Mouse (Mus musculus) limb, embryonic 14.5 days (tissue): ENCODE measurements around the gene Map6. TPM values are rescaled to one million over a fixed set of nuclear protein-coding genes. Genes with fewer than 3 reads are reported as not detected.

Experiments used
- ATAC-seq: fragments of 200-750 bp; cut with Nextera tagmentation; 2 replicates; pipeline ENCODE4 v1.8.0; 2017; ENCODE audit warnings: low read depth, moderate number of reproducible peaks, moderate TSS enrichment; ENCODE audit not compliant: low FRiP score
- DNase-seq: peaks from one replicate; pipeline ENCODE4 v3.0.0-alpha.2; 2015; ENCODE audit warnings: low spot score
- H3K27ac ChIP-seq: fragments of 300-500 bp; sonication (generic); replicated peaks from 2 replicates; pipeline ENCODE4 v1.5.1; 2014; ENCODE audit warnings: low read depth, mild to moderate bottlenecking, low read length, moderate library complexity, mixed read lengths
- H3K27me3 ChIP-seq: fragments of 300-500 bp; sonication (generic); 2 replicates; pipeline ENCODE4 v1.6.1; 2014; ENCODE audit warnings: low read length, mixed read lengths; ENCODE audit not compliant: control insufficient read depth, insufficient read depth
- H3K36me3 ChIP-seq: fragments of 300-500 bp; sonication (generic); 2 replicates; pipeline ENCODE4 v1.6.1; 2014; ENCODE audit warnings: mild to moderate bottlenecking, low read length, moderate library complexity, mixed read lengths; ENCODE audit not compliant: control insufficient read depth, insufficient read depth
- H3K4me1 ChIP-seq: fragments of 300-500 bp; sonication (generic); 2 replicates; pipeline ENCODE4 v1.6.1; 2014; ENCODE audit warnings: antibody characterized with exemption, low read length, mixed read lengths; ENCODE audit not compliant: control insufficient read depth, insufficient read depth
- H3K4me2 ChIP-seq: fragments of 300-500 bp; sonication (generic); replicated peaks from 2 replicates; pipeline ENCODE4 v1.6.1; 2014; ENCODE audit warnings: low read depth, mild to moderate bottlenecking, low read length, moderate library complexity; ENCODE audit not compliant: severe bottlenecking
- H3K4me3 ChIP-seq: fragments of 300-500 bp; sonication (generic); replicated peaks from 2 replicates; pipeline ENCODE4 v1.5.1; 2014; ENCODE audit warnings: low read length
- H3K9ac ChIP-seq: fragments of 300-500 bp; sonication (generic); 2 replicates; pipeline ENCODE4 v1.6.1; 2014; ENCODE audit warnings: mild to moderate bottlenecking, low read depth, low read length, moderate library complexity; ENCODE audit not compliant: severe bottlenecking
- H3K9me3 ChIP-seq: fragments of 300-500 bp; sonication (generic); 2 replicates; pipeline ENCODE4 v1.6.1; 2016; ENCODE audit warnings: low read length; ENCODE audit not compliant: control insufficient read depth
- POLR2A ChIP-seq: fragments of 200-500 bp; IDR thresholded peaks from 2 replicates; pipeline ENCODE4 v1.8.0; 2012; ENCODE audit warnings: inconsistent platforms, mild to moderate bottlenecking, moderate library complexity, borderline replicate concordance; ENCODE audit not compliant: insufficient read depth, insufficient read length; ENCODE audit errors: extremely low read depth
- WGBS: fragments of 180-500 bp; shearing (Covaris S2); extraction: QIAGEN DNeasy Blood & Tissue Kit; methylation state at CpG from one replicate; pipeline ENCODE4 v1.1.7; 2014; 5-methylcytosine and 5-hydroxymethylcytosine counted together
- polyA plus RNA-seq, 2 experiments: library from polyadenylated mRNA; depleted of rRNA in 1 of 2; stranded (reverse) in 1 of 2; unstranded in 1 of 2; fragments of >200 nt; fragmentation: Nextera tagmentation in 1 of 2; extraction: Ambion mirVana in 1 of 2; gene quantifications; 2 replicates each; pipeline versions ENCODE4 v1.2.1 to v1.2.3; 2012 to 2014

Gene Map6
- polyA plus RNA-seq, 2 experiments: 3.5 to 6.3 TPM

DNA sequence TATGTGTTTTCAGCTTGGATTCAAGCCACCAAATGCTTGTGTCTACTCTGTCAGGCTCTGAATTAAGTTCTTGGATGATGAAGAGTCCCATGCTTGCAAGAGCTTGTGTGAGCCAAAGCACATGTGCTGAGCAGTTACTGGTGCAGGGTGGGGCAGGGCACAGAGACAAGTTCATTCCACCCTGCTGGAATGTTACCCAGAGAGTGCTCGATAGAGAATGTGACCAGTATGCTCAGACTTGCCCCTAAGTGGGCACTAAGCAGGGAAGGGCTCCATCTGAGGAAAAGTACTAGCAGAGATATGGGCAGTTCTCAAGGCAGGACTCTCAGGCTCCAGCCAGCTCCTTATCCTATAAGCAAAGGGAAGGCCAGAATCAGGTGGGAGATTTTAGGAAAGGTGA is 9.4 kb downstream of the Map6 start:
- DNase-seq (no peak), ATAC-seq (no peak)
- Histone ChIP-seq H3K4me1 (no peaks in the 10 kb centered on the region), H3K27me3 (no peaks in the 10 kb centered on the region), H3K4me2 (no peak overlapping the region), H3K4me3 (no peak overlapping the region), H3K9me3 (no peaks in the 10 kb centered on the region), H3K27ac (no peak overlapping the region), H3K9ac (no peak overlapping the region), H3K36me3 (no peaks in the 10 kb centered on the region)
- 57% methylated on average over 1 of the region's 1 CpGs for WGBS
- no peak for TF ChIP-seq POLR2A

DNA sequence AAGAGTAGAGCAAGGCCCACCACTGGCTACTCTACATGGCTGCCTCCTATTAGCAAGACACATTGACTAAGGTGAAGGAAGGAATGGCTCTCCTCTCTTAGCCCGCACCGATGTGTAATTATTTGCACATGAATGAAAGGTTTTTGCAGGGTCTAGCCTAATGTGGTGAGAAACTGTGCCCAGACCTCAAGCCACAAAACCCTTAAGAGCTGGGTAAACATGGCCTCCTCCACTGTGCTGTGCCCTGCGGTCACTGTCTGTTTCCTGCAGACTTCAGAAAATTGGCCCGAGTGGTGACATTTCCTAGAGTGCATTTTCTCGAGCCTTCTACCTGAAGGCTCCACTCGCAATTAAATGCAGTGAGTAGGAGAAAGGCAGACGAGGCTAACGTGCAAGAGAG is 11.1 kb downstream of the Map6 start:
- no peaks in the 10 kb centered on the region for H3K9me3 ChIP-seq
- H3K4me1 ChIP-seq: no peaks in the 10 kb centered on the region
- H3K9ac ChIP-seq: no peak overlapping the region
- WGBS: 85% methylated on average over 8 of the region's 8 CpGs
- TF ChIP-seq POLR2A: no peak
- DNase-seq (no peak), ATAC-seq (no peak)
- no peak overlapping the region for H3K4me2 ChIP-seq
- H3K4me3 ChIP-seq: no peak overlapping the region
- no peaks in the 10 kb centered on the region for H3K36me3 ChIP-seq
- H3K27me3 ChIP-seq: no peaks in the 10 kb centered on the region
- no peak overlapping the region for H3K27ac ChIP-seq

DNA sequence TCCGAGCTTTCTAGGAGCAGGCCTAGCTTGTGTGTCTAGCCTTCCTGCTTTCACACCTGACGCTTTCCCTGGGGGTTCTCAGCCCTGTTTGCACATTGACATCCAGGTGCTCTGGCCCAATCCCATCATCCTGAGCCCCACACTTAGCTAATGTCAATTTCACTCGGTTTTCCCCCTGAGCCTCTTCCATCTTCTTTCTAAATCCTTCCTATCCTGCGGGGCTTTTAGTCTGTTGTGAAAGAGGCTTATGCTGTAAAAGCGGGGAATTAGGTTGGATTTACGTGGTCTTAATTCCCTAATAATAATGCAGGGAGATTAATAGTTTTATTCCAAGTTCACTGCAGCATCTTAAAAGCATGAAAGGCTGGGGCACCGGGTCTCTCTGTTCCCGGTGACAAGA is 12.3 kb downstream of the Map6 start:
- no peak overlapping the region for H3K4me3 ChIP-seq
- 48% methylated on average over 8 of the region's 8 CpGs for WGBS
- no peaks in the 10 kb centered on the region for H3K4me1 ChIP-seq
- H3K27ac ChIP-seq: no peak overlapping the region
- no peaks in the 10 kb centered on the region for H3K36me3 ChIP-seq
- H3K9ac ChIP-seq: no peak overlapping the region
- H3K4me2 ChIP-seq: no peak overlapping the region
- H3K9me3 ChIP-seq: no peaks in the 10 kb centered on the region
- DNase-seq: no peak
- TF ChIP-seq POLR2A: no peak
- no peak for ATAC-seq
- H3K27me3 ChIP-seq: no peaks in the 10 kb centered on the region

DNA sequence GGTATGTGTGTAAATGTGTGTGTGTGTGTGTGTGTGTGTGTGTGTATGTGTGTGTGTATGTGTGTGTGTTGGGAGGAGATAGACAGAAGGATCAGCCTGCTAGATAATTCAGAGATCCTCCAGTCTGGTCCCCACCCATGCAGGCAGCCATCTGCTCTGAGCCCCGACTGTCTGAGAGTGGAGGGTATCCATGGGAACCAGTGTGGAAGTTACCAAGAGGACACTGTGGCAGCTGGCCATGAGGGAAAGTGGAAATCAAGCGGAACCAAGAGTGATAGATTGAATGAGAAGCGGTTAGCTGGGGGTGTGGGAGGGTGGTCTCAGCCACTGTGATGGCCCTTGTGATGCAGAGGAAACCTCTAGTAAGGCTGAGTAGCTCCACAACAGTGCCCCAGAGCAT is 20.0 kb downstream of the Map6 start:
- no peak overlapping the region for H3K27ac ChIP-seq
- H3K36me3 ChIP-seq: no peaks in the 10 kb centered on the region
- DNase-seq: no peak
- no peaks in the 10 kb centered on the region for H3K9me3 ChIP-seq
- no peak overlapping the region for H3K4me2 ChIP-seq
- no peak for TF ChIP-seq POLR2A
- H3K27me3 ChIP-seq: no peaks in the 10 kb centered on the region
- no peak overlapping the region for H3K4me3 ChIP-seq
- peaks cover 3% of the 10 kb centered on the region; the same call in 1 of the 2 replicates for H3K4me1 ChIP-seq
- no peak for ATAC-seq
- 78% methylated on average over 3 of the region's 3 CpGs for WGBS
- no peak overlapping the region for H3K9ac ChIP-seq

DNA sequence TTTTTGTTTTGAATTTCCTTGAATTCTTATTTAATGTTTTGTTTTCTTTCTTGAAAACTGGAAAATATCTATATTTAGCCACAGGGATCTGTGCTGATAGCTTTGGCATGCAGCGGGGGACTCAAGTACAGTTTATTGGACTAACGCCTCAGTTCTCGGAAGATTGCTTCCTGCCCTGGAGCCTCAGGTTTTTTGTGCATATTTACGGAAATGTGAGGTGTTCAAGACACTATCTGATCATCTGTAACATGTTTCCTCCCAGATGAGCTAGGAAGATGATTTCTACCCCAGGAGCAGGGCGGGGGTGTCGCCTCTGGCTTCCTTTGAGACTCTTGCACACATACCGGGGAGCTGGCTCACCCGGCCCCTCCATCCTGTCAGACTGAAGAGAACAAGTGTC is 22.8 kb downstream of the Map6 start:
- WGBS: 41% methylated on average over 8 of the region's 8 CpGs
- no peak overlapping the region for H3K4me2 ChIP-seq
- no peak overlapping the region for H3K9ac ChIP-seq
- H3K36me3 ChIP-seq: no peaks in the 10 kb centered on the region
- no peak overlapping the region for H3K27ac ChIP-seq
- DNase-seq (no peak), ATAC-seq (no peak)
- no peak for TF ChIP-seq POLR2A
- no peaks in the 10 kb centered on the region for H3K27me3 ChIP-seq
- no peak overlapping the region for H3K4me3 ChIP-seq
- peaks cover 3% of the 10 kb centered on the region; the same call in 1 of the 2 replicates for H3K4me1 ChIP-seq
- no peaks in the 10 kb centered on the region for H3K9me3 ChIP-seq

DNA sequence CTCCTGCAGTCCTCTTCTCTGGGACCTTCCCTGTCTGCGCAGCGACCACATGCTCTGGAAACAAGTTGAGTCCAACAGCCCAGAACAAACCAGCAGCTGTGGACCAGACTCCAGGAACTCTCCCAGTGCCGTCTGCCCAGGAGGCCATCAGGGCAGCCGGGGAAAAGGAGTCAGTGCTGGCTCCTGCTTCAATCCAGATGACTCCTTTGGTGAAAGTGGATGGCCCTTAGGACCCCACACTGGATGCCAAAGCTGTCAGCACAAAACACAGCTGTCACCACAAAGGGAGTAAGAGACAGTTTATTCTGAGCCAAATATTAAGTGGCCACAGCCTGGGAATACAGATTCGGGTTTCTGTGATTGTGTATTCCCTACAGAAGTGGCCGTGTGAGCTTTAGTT is 23.7 kb downstream of the Map6 start:
- Histone ChIP-seq H3K4me1 (peaks cover 3% of the 10 kb centered on the region; the same call in 1 of the 2 replicates), H3K4me3 (no peak overlapping the region), H3K27me3 (no peaks in the 10 kb centered on the region), H3K9me3 (no peaks in the 10 kb centered on the region), H3K9ac (no peak overlapping the region), H3K27ac (no peak overlapping the region), H3K4me2 (no peak overlapping the region), H3K36me3 (no peaks in the 10 kb centered on the region)
- ATAC-seq (no peak; the same call in 1 of the 2 replicates), DNase-seq (no peak)
- 39% methylated on average over 6 of the region's 6 CpGs for WGBS
- TF ChIP-seq POLR2A: no peak
